Mouse (Mus musculus) midbrain, embryonic 11.5 days (tissue): ENCODE results near the gene Rtp4. TPM values are rescaled to one million over a fixed set of nuclear protein-coding genes. Genes with fewer than 3 reads are reported as not detected.

Source experiments
- ATAC-seq: fragments of 200-750 bp; cut with Nextera tagmentation; 2 replicates; pipeline ENCODE4 v1.8.0; 2017; ENCODE audit warnings: moderate TSS enrichment, moderate library complexity; ENCODE audit not compliant: low FRiP score
- DNase-seq: peaks from one replicate; pipeline ENCODE4 v3.0.0; 2015; ENCODE audit warnings: low spot score; ENCODE audit errors: missing footprints
- H3K27ac ChIP-seq: fragments of 300-500 bp; sonication (generic); 2 replicates; pipeline ENCODE4 v1.5.1; 2014; ENCODE audit warnings: low read depth, low read length
- H3K27me3 ChIP-seq: fragments of 300-500 bp; sonication (generic); 2 replicates; pipeline ENCODE4 v1.6.1; 2014; ENCODE audit warnings: mild to moderate bottlenecking, low read length, moderate library complexity, mixed read lengths; ENCODE audit not compliant: control insufficient read depth, insufficient read depth
- H3K36me3 ChIP-seq: fragments of 300-500 bp; sonication (generic); 2 replicates; pipeline ENCODE4 v1.6.1; 2014; ENCODE audit warnings: mild to moderate bottlenecking, low read length, moderate library complexity, mixed read lengths; ENCODE audit not compliant: control insufficient read depth, insufficient read depth
- H3K4me1 ChIP-seq: fragments of 300-500 bp; sonication (generic); 2 replicates; pipeline ENCODE4 v1.6.1; 2014; ENCODE audit warnings: low read length; ENCODE audit not compliant: control insufficient read depth, insufficient read depth
- H3K4me2 ChIP-seq: fragments of 300-500 bp; sonication (generic); 2 replicates; pipeline ENCODE4 v1.6.1; 2014; ENCODE audit warnings: mild to moderate bottlenecking, moderate library complexity
- H3K4me3 ChIP-seq: fragments of 300-500 bp; sonication (generic); 2 replicates; pipeline ENCODE4 v1.5.1; 2014; ENCODE audit warnings: low read depth, low read length
- H3K9ac ChIP-seq: fragments of 300-500 bp; sonication (generic); 2 replicates; pipeline ENCODE4 v1.6.1; 2014; ENCODE audit warnings: low read length
- H3K9me3 ChIP-seq: fragments of 300-500 bp; sonication (generic); 2 replicates; pipeline ENCODE4 v1.6.1; 2016; ENCODE audit warnings: low read length; ENCODE audit not compliant: control insufficient read depth
- WGBS: fragments of 180-500 bp; shearing (Covaris S2); extraction: QIAGEN DNeasy Blood & Tissue Kit; methylation state at CpG from one replicate; pipeline ENCODE4 v1.1.7; 2014; 5-methylcytosine and 5-hydroxymethylcytosine counted together
- polyA plus RNA-seq: library from polyadenylated mRNA; unstranded; fragments of >200 nt; fragmentation: Nextera tagmentation; extraction: Ambion mirVana; gene quantifications from 2 replicates; pipeline ENCODE4 v1.2.1, GENCODE M21; 2014

Gene Rtp4
- polyA plus RNA-seq, 1 experiment from 2014 or later = 2.2 TPM

DNA sequence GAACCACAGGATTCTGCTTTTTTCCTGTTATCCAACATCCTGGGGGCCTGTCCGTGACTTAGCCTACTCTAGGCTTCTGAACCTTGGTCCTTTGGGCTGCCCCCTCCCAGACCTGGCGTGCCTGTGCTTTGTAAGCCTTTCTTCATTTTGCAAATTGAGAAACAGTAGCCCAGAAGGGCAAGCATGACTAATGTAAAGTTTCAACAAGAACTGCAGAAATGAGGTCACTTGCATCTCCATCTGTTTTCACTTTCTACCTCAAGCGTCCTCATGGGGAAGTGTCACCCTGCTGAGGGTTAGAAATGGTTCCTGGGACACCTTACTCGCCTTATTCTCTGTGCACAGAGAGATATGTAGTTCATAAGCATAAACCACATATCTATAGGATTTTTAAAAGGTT lies 27.3 kb upstream of the Rtp4 start:
- no peaks in the 10 kb centered on the region for H3K27me3 ChIP-seq
- WGBS = 74% methylated on average over 4 of the region's 4 CpGs
- DNase-seq = peak; percentile 69

DNA sequence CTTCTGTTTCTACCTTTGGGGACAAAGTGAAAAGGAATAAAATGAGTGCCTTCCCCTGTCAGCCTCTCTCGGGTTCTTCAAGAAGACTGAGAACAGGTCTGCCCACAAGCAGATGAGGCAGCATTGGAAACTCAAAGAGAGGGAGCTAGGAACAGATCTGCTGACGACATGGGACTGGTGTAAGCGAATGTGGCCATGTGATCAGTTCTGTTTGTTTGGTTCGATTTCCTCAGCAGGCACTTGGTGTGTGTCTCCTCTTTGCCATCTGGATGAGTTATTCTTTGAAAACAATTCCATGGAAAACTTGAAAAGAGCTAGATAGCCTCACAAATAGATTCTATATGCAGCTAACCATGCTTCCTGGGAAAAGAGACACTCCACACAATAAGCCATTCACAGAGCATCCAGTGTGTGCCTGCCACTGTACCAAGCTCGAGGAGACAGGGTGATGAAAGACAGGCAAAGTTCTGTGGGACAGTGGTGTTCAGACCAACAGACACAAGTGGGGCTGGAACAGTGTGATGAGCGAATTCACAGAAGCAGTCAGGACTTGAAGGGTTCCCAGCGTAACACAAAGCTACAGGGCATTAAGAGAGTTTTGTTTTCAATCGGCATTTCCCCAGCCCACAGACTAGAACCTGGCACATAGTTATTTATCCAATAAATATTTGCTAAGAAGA lies 23.7 kb upstream of the Rtp4 start:
- Histone ChIP-seq H3K27me3 (no peaks in the 10 kb centered on the region), H3K36me3 (no peaks in the 10 kb centered on the region), H3K9me3 (no peaks in the 10 kb centered on the region), H3K4me3 (no peak overlapping the region), H3K4me1 (no peaks in the 10 kb centered on the region), H3K27ac (no peak overlapping the region), H3K4me2 (no peak overlapping the region), H3K9ac (no peak overlapping the region)
- peak; percentile 57 for DNase-seq
- 79% methylated on average over 8 of the region's 8 CpGs for WGBS
- ATAC-seq = no peak

More for the DNA sequence above, 27.3 kb upstream of the Rtp4 start:
- ATAC-seq = no peak
- Histone ChIP-seq H3K9ac (no peak overlapping the region), H3K4me1 (no peaks in the 10 kb centered on the region), H3K27ac (no peak overlapping the region), H3K4me2 (no peak overlapping the region), H3K36me3 (no peaks in the 10 kb centered on the region), H3K9me3 (no peaks in the 10 kb centered on the region), H3K4me3 (no peak overlapping the region)

DNA sequence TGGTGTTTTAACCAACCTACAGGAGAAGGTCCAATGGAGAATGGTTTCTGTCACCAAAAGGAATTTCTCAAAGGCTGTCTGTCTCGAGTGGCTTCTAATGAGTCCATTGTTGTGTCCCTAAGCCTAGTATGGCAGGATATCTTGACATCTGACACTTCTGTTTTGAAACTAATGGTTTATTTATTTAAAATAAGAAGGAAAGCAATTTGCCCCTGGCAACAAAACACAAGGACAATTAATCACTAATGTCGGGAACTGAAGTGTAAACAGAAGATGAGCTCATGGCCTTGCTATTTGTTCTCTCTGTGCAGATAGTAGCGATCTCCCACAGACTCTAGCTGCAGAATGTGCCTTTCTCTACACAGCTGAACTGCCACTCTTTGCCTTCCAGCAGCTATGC lies 22.7 kb upstream of the Rtp4 start:
- no peaks in the 10 kb centered on the region for H3K27me3 ChIP-seq
- peak; percentile 85 for DNase-seq

DNA sequence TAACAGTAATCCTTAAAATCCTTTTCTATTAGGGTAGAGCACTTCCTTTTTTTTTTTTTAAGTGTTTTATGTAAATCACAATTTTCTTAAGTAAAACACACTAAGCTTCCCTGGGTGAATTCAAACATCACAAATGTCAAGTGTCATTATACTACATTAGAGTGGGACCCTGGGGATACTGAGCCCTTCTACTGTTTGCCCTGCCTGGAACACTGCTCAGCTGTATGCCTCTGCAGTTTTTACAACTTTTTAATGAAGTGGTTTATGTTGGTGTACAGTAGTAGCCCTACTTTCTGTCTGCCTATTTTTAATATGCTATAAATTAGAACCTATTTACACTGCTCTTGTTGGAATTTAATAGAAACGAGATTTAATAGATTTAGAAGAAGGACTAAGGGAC lies 22.2 kb upstream of the Rtp4 start:
- Histone ChIP-seq H3K9ac (no peak overlapping the region), H3K27ac (no peak overlapping the region), H3K36me3 (no peaks in the 10 kb centered on the region), H3K4me1 (no peaks in the 10 kb centered on the region), H3K9me3 (no peaks in the 10 kb centered on the region), H3K4me3 (no peak overlapping the region), H3K4me2 (no peak overlapping the region), H3K27me3 (no peaks in the 10 kb centered on the region)
- ATAC-seq = no peak
- 77% methylated on average over 1 of the region's 1 CpGs for WGBS
- peak; percentile 57 for DNase-seq

More for the DNA sequence above, 22.7 kb upstream of the Rtp4 start:
- H3K4me1 ChIP-seq = no peaks in the 10 kb centered on the region
- H3K4me2 ChIP-seq = no peak overlapping the region
- no peak overlapping the region for H3K9ac ChIP-seq
- ATAC-seq = no peak
- H3K36me3 ChIP-seq = no peaks in the 10 kb centered on the region
- WGBS = 26% methylated on average over 3 of the region's 3 CpGs
- no peak overlapping the region for H3K27ac ChIP-seq
- no peak overlapping the region for H3K4me3 ChIP-seq
- no peaks in the 10 kb centered on the region for H3K9me3 ChIP-seq

DNA sequence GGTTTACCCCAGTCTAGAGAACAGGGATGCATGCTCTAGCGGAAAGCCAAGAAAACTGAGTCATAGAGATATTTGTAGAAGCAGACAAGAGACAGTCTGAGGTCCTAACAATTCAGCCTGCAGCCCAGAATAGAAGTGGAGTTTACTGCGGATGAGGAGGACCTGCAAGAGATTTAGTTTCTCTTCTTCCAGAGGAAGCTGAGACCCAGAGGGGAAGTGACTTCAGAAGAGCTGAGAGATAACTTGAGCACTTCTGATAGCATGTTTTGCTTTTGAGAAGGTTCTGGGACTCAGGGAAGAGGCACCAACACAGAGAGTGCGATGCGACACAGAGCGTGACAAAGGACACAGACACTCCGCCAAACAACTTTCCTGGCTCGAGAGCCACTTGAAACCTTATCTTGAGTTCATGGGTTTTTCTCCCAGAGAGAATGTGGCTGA lies 21.4 kb upstream of the Rtp4 start:
- no peak overlapping the region for H3K4me2 ChIP-seq
- peaks cover 4% of the 10 kb centered on the region for H3K4me1 ChIP-seq
- ATAC-seq (no peak), DNase-seq (peak; percentile 79)
- no peak overlapping the region for H3K27ac ChIP-seq
- no peak overlapping the region for H3K4me3 ChIP-seq
- H3K27me3 ChIP-seq = no peaks in the 10 kb centered on the region
- H3K9me3 ChIP-seq = no peaks in the 10 kb centered on the region
- no peaks in the 10 kb centered on the region for H3K36me3 ChIP-seq
- 85% methylated on average over 7 of the region's 7 CpGs for WGBS
- no peak overlapping the region for H3K9ac ChIP-seq

DNA sequence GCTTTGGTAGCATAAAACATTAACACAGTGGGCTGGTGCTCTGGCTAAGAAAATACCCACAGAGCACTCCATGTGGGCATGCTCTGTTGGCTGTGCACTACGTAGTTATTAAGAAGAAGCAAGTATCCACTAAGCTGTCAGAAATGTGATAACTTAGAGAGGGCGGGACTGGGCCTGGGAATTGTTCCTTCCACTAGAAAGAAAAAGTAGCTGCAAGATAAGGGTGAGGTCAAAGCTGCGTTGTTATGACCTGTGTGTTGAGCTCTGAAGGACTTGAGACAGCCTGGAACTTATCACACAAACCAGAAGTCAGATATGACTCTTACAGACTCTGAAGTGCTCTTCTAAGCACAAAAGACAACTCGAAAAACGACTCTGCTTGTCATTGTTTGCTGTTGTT lies 19.5 kb upstream of the Rtp4 start:
- no peak for ATAC-seq
- Histone ChIP-seq H3K36me3 (no peaks in the 10 kb centered on the region), H3K27me3 (no peaks in the 10 kb centered on the region), H3K9me3 (no peaks in the 10 kb centered on the region), H3K4me3 (no peak overlapping the region), H3K27ac (no peak overlapping the region), H3K4me2 (no peak overlapping the region), H3K4me1 (peaks cover 20% of the 10 kb centered on the region), H3K9ac (no peak overlapping the region)
- DNase-seq = peak; percentile 77
- 88% methylated on average over 5 of the region's 5 CpGs for WGBS

DNA sequence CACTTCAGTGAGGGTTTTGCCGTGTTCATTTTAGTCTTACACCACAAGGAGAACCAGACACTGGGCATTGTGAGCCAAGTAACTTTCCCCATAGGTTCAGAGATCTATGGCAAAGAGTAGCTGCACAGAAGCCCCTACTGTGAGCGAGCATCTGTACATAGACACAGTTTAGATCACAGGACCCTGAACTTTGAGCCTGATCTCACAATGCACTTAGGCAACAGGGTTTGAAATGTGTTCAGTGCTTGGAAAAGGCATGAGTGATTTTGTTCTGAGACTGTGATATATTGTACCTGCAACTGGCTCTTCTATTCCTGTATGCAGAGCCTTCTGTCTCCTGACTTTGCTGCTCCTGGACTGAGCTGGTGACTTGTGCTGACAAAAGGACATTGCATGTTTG lies 18.8 kb upstream of the Rtp4 start:
- H3K9me3 ChIP-seq = no peaks in the 10 kb centered on the region
- H3K36me3 ChIP-seq = no peaks in the 10 kb centered on the region
- ATAC-seq (no peak), DNase-seq (peak; percentile 75)
- H3K27ac ChIP-seq = no peak overlapping the region
- 81% methylated on average over 2 of the region's 2 CpGs for WGBS
- H3K9ac ChIP-seq = no peak overlapping the region
- H3K4me2 ChIP-seq = no peak overlapping the region
- no peak overlapping the region for H3K4me3 ChIP-seq
- H3K27me3 ChIP-seq = no peaks in the 10 kb centered on the region
- H3K4me1 ChIP-seq = peaks cover 27% of the 10 kb centered on the region

DNA sequence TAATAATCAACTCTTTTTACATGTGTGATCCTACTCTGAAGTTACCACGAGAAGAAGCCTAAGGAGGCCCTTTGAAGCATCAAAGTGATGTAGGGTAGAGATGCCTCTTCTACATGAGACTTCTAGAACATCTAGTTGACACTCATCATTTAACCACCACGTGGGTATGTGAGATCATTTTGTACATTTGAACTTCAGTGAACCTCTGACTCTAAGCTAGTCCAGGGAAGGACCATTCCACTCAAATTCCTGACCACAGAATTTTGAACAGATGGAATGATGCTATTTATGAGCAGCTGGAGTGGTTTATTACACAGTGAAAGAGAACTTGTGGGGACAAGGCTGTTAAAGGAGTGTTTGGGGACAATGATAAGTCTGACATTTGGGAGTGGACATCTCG lies 17.6 kb upstream of the Rtp4 start:
- Histone ChIP-seq H3K36me3 (no peaks in the 10 kb centered on the region), H3K4me3 (no peak overlapping the region), H3K27me3 (no peaks in the 10 kb centered on the region), H3K4me2 (no peak overlapping the region), H3K4me1 (peaks cover 30% of the 10 kb centered on the region), H3K9me3 (no peaks in the 10 kb centered on the region), H3K27ac (no peak overlapping the region), H3K9ac (no peak overlapping the region)
- DNase-seq (peak; percentile 59), ATAC-seq (no peak)
- 82% methylated on average over 3 of the region's 3 CpGs for WGBS

DNA sequence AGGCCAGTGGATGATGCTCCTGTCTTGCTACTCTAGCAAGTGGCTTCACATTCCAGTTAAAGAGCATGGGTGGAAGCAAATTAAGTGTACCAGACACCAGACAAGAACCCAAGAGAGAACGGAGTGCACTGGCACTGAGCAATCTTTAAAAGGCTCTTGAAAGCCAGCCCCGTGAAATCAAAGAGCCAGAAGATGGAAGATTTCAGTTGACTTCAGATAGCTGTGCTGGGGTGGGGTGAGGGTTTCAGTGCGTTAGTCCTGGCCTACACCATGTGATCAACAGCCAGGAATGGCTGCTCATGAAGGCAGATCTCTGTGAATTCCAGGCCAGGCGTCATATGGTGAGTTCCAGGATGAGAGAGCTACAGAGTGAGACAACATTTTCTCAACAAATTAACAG lies 16.7 kb upstream of the Rtp4 start:
- 71% methylated on average over 4 of the region's 4 CpGs for WGBS
- H3K27me3 ChIP-seq = no peaks in the 10 kb centered on the region
- H3K9me3 ChIP-seq = no peaks in the 10 kb centered on the region
- no peaks in the 10 kb centered on the region for H3K36me3 ChIP-seq
- DNase-seq (peak; percentile 68), ATAC-seq (no peak)
- peaks cover 30% of the 10 kb centered on the region for H3K4me1 ChIP-seq
- H3K4me3 ChIP-seq = no peak overlapping the region
- H3K9ac ChIP-seq = no peak overlapping the region
- H3K27ac ChIP-seq = no peak overlapping the region
- no peak overlapping the region for H3K4me2 ChIP-seq
